Mouse (Mus musculus) MEL (cell line): ENCODE data around the gene Rras2.

Source experiments
- BHLHE40 ChIP-seq: IDR thresholded peaks from 2 replicates; pipeline ENCODE4 v1.6.1; 2012; ENCODE audit warnings: low read depth, mild to moderate bottlenecking, inconsistent platforms, low read length, improper control_type of control experiment, borderline replicate concordance
- CHD2 ChIP-seq: IDR thresholded peaks from 2 replicates; pipeline ENCODE4 v1.6.1; 2011; ENCODE audit warnings: low read length, improper control_type of control experiment
- CTCF ChIP-seq, 3 experiments: IDR thresholded peaks in 2 of 3; conservative IDR thresholded peaks in 1 of 3; 2 replicates each; pipeline ENCODE4 v1.5.1; 2011 to 2012; ENCODE audit warnings: low read length in 3 of 3, low read depth in 2 of 3, mild to moderate bottlenecking in 2 of 3, improper control_type of control experiment in 1 of 3, inconsistent platforms in 1 of 3, mixed read lengths in 1 of 3, moderate library complexity in 1 of 3; ENCODE audit not compliant: control insufficient read depth in 1 of 3, insufficient read depth in 1 of 3, poor library complexity in 1 of 3, severe bottlenecking in 1 of 3
- EP300 ChIP-seq, 2 experiments: IDR thresholded peaks; 2 replicates each; pipeline ENCODE4 v1.6.1; 2011; ENCODE audit warnings: improper control_type of control experiment in 2 of 2, low read length in 2 of 2, low read depth in 1 of 2, mild to moderate bottlenecking in 1 of 2
- JUND ChIP-seq: IDR thresholded peaks from 2 replicates; pipeline ENCODE4 v1.6.1; 2011; ENCODE audit warnings: low read depth, mild to moderate bottlenecking, improper control_type of control experiment, low read length
- SIN3A ChIP-seq: IDR thresholded peaks from 2 replicates; pipeline ENCODE4 v1.6.1; 2012; ENCODE audit warnings: low read length, improper control_type of control experiment, inconsistent platforms
- TBP ChIP-seq: IDR thresholded peaks from 2 replicates; pipeline ENCODE4 v1.8.0; 2011; ENCODE audit warnings: low read depth, low read length, improper control_type of control experiment
- ZMIZ1 ChIP-seq: IDR thresholded peaks from 2 replicates; pipeline ENCODE4 v1.6.1; 2012; ENCODE audit warnings: low read depth, mild to moderate bottlenecking, inconsistent platforms, low read length, improper control_type of control experiment, moderate library complexity

- no peak for TF ChIP-seq TBP
- no peak for TF ChIP-seq JUND
- TF ChIP-seq CTCF (IDR thresholded peaks at IDR 0.05 in 2 of 3, conservative IDR thresholded peaks at IDR 0.05 in 1 of 3; ENCODE audit: control insufficient read depth in 1 of 3, insufficient read depth in 1 of 3, low read depth in 2 of 3, low read length in 3 of 3, poor library complexity in 1 of 3, severe bottlenecking in 1 of 3): no peak
- no peak for TF ChIP-seq EP300 (IDR thresholded peaks at IDR 0.05; ENCODE audit: low read depth in 1 of 2, low read length in 2 of 2)
- no peak for TF ChIP-seq SIN3A
- no peak for TF ChIP-seq BHLHE40
- no peak for TF ChIP-seq CHD2
- TF ChIP-seq ZMIZ1: no peak
These were observed 53.6 kb downstream of the Rras2 start for GRCm38 (mm10) chr7:114063966-114064365.
